Mouse (Mus musculus) ES-E14 (cell line): ENCODE measurements at regions not wholly inside any gene's neighbourhood (a gene's known extent, or its start where the extent isn't known, plus 50 kb on each side); places are given as distances from the start of the nearest gene placed in this dataset.

Experiments used
- CHD2 ChIP-seq: IDR thresholded peaks from 2 replicates; pipeline ENCODE4 v1.6.1; 2014; ENCODE audit warnings: mild to moderate bottlenecking, low read depth, low read length, inconsistent platforms
- HCFC1 ChIP-seq: IDR thresholded peaks from 2 replicates; pipeline ENCODE4 v1.6.1; 2012; ENCODE audit warnings: low read length, inconsistent platforms, borderline replicate concordance; ENCODE audit not compliant: insufficient read depth
- MAFK ChIP-seq: IDR thresholded peaks from 2 replicates; pipeline ENCODE4 v1.6.1; 2014; ENCODE audit warnings: mild to moderate bottlenecking, low read depth, low read length, inconsistent platforms; ENCODE audit not compliant: insufficient read depth
- ZC3H11A ChIP-seq: IDR thresholded peaks from 2 replicates; pipeline ENCODE4 v1.6.1; 2012; ENCODE audit warnings: low read depth, mild to moderate bottlenecking, inconsistent platforms, low read length, borderline replicate concordance
- ZNF384 ChIP-seq: IDR thresholded peaks from 2 replicates; pipeline ENCODE4 v1.6.1; 2012; ENCODE audit warnings: low read depth, low read length, inconsistent platforms

GRCm38 (mm10) chr2:173993431-173993955 lies 82.6 kb upstream of the Stx16 start:
- no peak for TF ChIP-seq HCFC1
- no peak for TF ChIP-seq ZNF384
- no peak for TF ChIP-seq CHD2
- no peak for TF ChIP-seq ZC3H11A
- TF ChIP-seq MAFK, result no peak
